Mouse (Mus musculus) CD4-positive, CD25-positive, alpha-beta regulatory T cell, adult 2 months (primary cell): ENCODE measurements around the gene Lrrc75a.

Source experiments
- DNase-seq: peaks from one replicate; pipeline ENCODE4 v3.0.0-alpha.2; 2012; ENCODE audit warnings: low read depth, low spot score

Gene Lrrc75a

DNA sequence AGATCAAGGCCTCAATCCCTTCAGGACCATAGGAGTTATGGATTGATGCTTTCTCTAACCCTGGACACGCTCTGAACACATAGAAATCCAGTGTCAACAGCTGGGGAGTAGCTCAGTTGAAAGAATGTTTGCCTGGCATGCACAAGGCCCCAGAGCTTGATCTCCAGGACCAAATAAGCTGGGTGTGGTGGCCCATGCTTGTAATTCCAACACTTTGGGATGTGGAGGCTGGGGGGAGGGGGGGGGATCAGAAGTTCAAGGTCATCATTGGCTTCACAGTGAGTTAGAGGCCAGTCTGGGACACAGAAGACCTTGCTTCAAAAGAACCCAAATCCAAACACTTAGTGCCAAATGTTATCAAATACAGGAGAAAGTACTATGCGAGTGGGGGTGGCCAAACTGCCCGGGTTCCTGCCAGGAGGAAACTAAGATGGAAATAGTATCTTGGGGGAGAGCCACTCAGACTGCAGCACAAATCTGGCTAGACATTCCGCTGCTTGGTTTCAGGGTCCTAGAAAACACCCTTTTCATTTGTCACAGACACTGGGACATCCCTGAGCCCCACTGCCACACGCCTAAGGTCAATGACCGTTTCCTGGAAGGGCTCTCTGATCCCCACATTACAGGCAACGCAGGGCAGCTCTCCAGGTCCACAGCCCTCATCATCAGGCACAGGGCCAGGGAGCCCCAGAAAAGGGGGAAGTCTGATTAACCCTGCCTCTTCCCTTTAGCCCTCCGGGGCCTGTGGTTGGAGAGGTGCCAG, 2.4 kb downstream of the Lrrc75a start:
- DNase-seq = no peak

GRCm38 (mm10) chr11:62645337-62645675, 3.0 kb downstream of the Lrrc75a start:
- DNase-seq = no peak

DNA sequence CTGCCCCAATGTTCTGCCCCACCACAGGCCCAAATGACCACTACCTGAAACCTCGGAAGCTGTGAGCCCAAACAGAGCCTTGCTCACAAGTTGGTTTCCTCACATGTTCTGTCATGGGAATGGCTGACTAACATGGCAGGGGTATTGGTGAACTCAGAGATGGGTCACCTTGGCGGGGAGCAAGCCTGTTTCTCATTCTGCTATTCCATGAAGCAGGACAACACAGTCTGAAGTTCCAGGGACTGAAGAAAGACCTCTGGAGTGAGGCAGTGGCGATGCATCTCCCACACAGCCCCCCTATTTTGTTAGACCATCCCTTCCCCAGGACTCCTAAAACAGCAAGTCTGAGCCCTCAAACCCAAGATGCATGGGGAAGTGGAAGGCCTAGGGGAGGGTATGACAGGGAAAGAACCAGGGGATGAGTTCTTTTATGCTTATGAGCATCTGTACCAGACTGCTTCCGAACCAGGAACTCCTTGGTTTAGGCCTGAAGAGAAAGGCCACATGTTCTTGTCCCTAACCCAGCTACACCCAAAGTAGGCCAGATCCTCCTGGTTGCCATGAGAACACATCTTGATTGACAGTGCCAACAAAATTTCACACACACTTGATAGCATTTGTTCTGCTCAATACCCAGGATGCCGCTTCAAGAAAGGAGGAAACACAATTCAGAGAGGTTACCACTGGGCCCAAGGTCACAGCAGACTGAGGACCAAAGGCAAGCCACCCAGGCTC, 3.6 kb downstream of the Lrrc75a start:
- no peak for DNase-seq

- no peak for DNase-seq
Observed at GRCm38 (mm10) chr11:62643681-62644363, 4.5 kb downstream of the Lrrc75a start.

DNA sequence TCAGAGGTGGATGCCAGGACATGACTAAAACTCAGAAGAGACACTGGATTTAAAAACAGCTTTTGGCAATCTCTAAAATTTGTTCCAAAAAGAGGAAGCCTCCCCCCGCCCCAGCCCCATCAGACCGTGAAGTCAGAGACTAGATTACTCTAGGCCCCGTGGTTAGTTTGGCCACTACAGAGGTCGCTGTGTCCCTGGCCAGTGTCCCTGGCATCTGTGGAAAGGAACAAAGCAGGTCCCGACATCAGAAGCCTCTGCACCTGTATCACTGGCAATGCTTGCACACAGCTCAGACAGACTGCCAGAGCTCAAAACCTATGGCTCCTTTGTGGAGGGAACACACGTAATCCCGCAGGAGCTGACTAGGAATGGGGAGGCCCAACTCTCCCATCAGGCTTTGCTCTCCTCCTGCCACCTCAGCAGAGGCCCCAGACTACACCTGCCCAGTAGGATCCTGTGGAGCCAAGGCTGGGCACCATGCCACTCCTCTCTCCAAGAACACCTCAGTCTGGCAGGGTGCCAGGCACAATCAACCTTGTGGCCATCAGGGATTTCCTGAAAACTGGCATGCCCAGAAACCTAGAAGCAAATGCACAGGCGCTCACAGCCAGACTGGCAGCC, 5.2 kb downstream of the Lrrc75a start:
- no peak for DNase-seq

DNA sequence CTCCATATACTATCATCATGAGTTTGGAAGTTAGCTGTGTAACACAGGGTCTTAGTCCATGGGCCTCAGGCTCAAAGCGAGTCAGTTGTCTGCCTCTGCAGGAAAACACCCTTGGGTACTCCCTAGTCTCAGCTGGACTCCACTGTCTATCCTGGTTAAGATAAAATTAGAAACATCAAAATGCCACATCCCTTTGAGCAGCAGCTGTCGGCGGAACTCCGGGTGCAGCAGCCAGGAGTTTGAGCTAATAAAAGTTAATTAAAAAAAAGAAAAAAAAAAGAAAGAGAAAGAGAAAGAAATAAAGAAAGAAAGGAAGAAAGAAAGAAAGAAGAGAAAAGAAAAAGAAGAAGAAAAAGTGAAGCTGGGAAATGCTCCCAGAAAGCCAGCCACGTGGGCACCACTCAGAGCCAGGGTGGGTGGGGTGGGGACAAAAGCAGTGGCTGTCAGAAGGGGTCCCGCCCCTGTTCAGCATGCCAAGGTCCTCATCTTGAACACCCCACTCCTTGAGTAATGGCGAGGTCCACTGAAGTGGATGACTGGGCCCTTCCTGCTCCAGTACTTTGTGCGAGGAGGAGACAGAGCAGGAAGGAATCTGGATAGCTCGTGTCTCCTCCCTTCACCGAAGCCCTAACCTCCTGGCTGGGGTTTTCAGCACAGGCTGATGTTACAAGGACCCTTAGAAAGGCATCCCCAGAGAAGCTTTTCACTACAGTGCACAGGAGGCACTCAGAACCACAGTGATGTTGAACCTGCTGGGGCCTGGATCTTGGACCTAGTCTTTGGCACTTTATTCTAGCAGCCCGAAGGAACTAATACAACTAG, 6.1 kb downstream of the Lrrc75a start:
- no peak for DNase-seq

- no peak for DNase-seq
Observed at GRCm38 (mm10) chr11:62640378-62640777, 7.9 kb downstream of the Lrrc75a start.

- no peak for DNase-seq
Observed at GRCm38 (mm10) chr11:62638402-62638801, 9.9 kb downstream of the Lrrc75a start.

DNA sequence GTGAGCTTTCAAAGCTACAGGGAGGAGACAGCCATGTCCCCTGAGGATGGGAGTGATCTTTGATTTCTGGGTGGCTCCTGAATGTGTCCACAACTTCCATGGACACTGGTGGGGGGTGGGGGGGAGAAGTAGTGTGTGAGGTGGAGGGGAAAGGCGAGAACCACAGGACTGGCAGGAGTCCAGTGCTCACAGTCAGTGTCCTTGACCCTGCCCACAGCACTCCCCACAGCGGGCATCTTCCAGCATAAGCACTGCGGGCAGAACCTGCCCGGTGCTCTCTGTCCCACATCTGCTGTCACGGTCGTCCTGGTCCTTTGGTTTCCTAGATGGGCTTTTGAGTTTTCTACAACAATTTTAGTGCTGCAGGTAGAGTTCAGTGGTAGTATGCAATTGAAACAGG, 10.5 kb downstream of the Lrrc75a start:
- no peak for DNase-seq

- no peak for DNase-seq
Observed at GRCm38 (mm10) chr11:62637401-62637800, 10.9 kb downstream of the Lrrc75a start.

- DNase-seq = no peak
Observed at GRCm38 (mm10) chr11:62636840-62637221, 11.5 kb downstream of the Lrrc75a start.

- no peak for DNase-seq
Observed at GRCm38 (mm10) chr11:62636105-62636839, 12.1 kb downstream of the Lrrc75a start.

DNA sequence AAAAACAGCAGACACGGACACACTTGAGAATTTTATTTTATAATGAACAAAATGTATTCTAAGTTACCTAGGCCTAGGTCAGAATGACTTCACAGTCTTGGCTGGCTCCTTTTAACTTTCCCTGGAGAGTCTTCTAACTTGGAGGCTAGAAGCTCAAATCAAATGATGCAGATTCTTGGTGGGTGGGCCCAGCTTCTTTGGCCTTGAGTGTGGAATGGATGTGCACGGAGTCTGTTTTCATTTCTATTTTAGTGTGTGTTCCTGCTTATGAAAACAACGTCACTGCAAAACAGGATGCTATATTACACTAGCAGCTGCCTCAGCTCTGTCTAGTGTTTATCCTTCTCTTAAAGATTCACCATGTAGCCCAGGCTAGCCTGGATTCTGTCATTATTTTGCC, 12.9 kb downstream of the Lrrc75a start:
- DNase-seq = no peak

GRCm38 (mm10) chr11:62631138-62631537, 17.2 kb downstream of the Lrrc75a start:
- DNase-seq = no peak

DNA sequence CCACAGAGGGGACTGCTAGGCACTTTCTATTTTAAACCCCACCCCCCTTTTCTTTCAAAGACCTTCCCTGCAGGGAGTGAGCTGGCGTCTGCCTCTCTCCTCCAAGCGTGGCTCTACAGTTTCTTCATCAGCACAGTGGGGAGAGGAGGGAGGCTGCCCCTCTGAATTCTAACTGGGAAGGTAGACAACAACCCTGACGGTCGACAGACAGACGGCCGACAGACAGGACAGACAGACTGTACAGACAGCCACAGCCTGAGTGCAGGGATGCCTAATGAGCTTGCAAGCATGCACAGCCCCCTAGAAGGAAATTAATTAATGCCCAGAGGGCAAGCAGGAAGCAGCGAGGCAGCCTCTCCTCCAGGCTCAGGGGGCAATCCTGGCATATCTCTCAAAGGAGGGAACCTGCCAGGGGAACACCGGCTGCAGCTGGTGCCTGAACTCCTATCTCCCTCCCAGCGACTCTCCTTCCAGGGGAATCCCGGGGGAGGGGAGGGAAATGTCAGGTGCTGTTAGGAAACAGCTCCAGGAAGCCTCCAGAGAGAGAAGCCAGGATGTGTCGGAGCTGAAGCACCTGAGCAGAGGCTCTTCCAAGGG, 18.0 kb downstream of the Lrrc75a start:
- DNase-seq = no peak

DNA sequence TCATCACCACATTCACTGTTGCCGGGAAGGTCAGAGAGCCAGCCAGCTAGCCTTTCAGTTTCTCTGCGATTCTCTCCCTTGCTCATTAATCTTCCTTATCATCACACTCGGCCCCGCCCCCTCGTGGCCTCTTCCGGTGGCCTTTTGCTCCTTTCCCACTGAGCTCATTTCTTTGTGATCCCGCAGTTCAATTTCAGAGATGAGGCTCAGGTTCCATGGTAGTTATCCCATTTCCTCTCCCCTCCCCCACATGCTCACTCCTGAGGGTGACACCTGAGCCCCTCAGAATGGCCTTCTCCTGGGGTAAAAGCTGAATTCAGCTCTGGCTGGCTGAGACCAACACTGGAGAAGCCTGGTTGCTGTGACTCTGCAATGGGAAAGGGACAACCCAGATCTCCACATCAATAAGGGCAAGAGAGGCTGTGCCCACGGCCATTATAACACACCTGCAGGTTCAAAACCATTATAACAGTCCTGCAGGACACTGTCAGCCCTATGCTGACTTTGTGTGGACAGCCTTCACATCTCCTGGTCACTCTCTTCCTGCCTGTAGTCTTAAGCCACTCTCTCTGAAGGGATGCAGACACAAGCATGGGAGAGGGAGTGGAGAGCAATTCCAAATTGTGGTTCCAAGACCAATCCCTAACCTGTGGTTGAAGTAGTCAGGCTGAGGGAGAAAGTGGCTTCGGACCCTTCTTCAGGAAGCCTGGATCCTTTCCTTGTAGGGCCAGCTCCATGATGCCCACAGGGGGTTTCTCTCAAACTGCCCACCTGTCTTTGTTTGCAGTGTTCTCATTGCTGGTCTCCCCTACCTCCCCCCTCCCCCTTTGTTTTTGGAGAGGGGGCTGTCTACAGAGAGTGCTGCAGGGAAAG, 18.7 kb downstream of the Lrrc75a start:
- DNase-seq = peak; percentile 60

GRCm38 (mm10) chr11:62624341-62625291, 23.7 kb downstream of the Lrrc75a start:
- DNase-seq = no peak

DNA sequence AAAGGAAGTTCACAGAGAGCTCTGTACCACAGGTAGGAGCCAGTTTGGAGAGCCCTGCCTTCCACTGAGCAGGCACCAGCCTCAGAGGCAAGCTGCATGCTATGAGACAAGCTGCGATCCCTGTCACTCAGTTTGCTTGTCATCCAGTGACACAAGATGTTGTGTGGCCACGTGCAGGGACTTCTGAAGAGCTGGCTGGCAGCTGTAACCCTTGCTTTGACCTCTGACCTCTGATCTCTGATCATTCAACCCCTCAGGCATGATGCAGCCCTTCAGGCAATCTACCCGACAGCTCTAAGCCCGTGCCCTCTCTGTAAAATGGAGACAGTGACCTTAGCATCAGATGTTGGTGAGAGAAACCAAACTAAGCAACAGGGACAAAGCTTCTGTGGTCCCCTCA, 25.5 kb downstream of the Lrrc75a start:
- no peak for DNase-seq
